ENCODE assay signal across 8 mouse cellular contexts in the genomic region with DNA sequence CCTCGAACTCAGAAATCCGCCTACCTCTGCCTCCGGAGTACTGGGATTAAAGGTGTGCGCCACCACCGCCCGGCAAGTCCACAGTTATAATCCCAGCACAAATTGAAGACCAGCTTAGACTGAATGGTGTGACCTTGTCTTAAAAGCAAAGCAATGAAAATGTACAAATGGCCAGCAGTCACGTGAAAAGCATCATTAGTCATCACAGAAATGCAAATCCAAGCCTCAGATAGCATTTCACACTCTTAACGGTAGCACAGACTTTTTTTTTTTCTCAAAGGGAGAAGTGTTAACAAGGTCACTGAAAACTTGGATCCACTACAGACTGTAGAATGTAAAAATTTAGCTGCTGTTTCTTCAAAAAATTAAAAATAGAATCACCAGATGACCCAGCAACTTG.
"Had no signal": no experiment of that assay in that cellular context is flagged by ENCODE, and none has a peak within 500 bp of the region (broad histone marks: within the 10 kb centered on the region; RNA-seq: fewer than 3 reads in every experiment).

No protein-coding gene starts in this region.

- DNase-seq: lung, adult 18-20 months; lung, postnatal 10 days; lung, postnatal 4 days; midbrain, embryonic 14.5 days; right cerebral cortex, postnatal 14 days; thymus, adult 18-20 months; thymus, postnatal 14 days; thymus, postnatal 36 days had no signal
